Mouse (Mus musculus): ENCODE measurements around the gene Gm29666. TPM values are rescaled to one million over a fixed set of nuclear protein-coding genes. Genes with fewer than 3 reads are reported as not detected.

Gm29666 gene
- 0.45 TPM for polyA plus RNA-seq (2014; fragmentation: Illumina TruSeq; extraction: RNeasy Lipid Tissue Mini Kit (QIAGEN cat#74804); ENCODE audit: low replicate concordance)

DNA sequence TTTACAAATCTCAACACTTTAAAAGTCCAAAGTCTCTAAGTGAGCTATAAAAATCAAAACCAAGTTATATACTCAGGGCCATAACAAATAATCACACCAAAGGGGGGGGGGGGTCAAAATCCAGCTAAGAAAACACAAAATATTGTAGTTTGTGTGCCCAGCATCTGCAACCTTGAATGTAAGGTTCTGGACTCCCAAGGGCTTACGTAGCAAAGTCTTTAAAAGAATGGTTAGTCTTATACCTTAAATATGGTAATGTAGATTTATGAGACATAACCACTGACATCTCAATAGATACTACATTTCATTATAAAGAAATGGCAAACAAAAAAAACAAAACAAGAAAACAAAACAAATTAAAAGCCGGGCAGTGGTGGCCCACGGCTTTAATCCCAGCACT lies at the start of gene Gm29666:
Gm29666 (minus strand) TSS at position 101 of the 400 bp plus-strand sequence.

GRCm38 (mm10) chr15:84922884-84923507 lies 3.2 kb upstream of the Gm29666 start, which contains the start of gene Nup50:
Gene Nup50, plus strand, starts transcription at chr15:84923411.

Other genes starting within 250 kb of the Gm29666 start
- gene Arhgap8, start 200.0 kb downstream of the Gm29666 start, polyA plus RNA-seq (2014; fragmentation: Illumina TruSeq; extraction: RNeasy Lipid Tissue Mini Kit (QIAGEN cat#74804); ENCODE audit: low replicate concordance), result 0.48 TPM
- gene Phf21b, start 64.0 kb downstream of the Gm29666 start, polyA plus RNA-seq (2014; fragmentation: Illumina TruSeq; extraction: RNeasy Lipid Tissue Mini Kit (QIAGEN cat#74804); ENCODE audit: low replicate concordance), result 0.15 TPM
- 16.5 TPM for gene Nup50, start 3.4 kb upstream of the Gm29666 start, polyA plus RNA-seq (2014; fragmentation: Illumina TruSeq; extraction: RNeasy Lipid Tissue Mini Kit (QIAGEN cat#74804); ENCODE audit: low replicate concordance)
- gene 5031439G07Rik, start 68.5 kb upstream of the Gm29666 start, polyA plus RNA-seq (2014; fragmentation: Illumina TruSeq; extraction: RNeasy Lipid Tissue Mini Kit (QIAGEN cat#74804); ENCODE audit: low replicate concordance), result 8.8 TPM
- gene Upk3a, start 97.1 kb upstream of the Gm29666 start, polyA plus RNA-seq (2014; fragmentation: Illumina TruSeq; extraction: RNeasy Lipid Tissue Mini Kit (QIAGEN cat#74804); ENCODE audit: low replicate concordance), result not detected
- gene Fam118a, start 108.9 kb upstream of the Gm29666 start, polyA plus RNA-seq (2014; fragmentation: Illumina TruSeq; extraction: RNeasy Lipid Tissue Mini Kit (QIAGEN cat#74804); ENCODE audit: low replicate concordance), result 36.3 TPM
- not detected for gene Smc1b, start 211.9 kb upstream of the Gm29666 start, polyA plus RNA-seq (2014; fragmentation: Illumina TruSeq; extraction: RNeasy Lipid Tissue Mini Kit (QIAGEN cat#74804); ENCODE audit: low replicate concordance)
- not detected for gene Ribc2, start 212.0 kb upstream of the Gm29666 start, polyA plus RNA-seq (2014; fragmentation: Illumina TruSeq; extraction: RNeasy Lipid Tissue Mini Kit (QIAGEN cat#74804); ENCODE audit: low replicate concordance)